Mouse (Mus musculus) lung, embryonic 14.5 days (tissue): ENCODE measurements around the gene Wbp1. TPM values are rescaled to one million over a fixed set of nuclear protein-coding genes. Genes with fewer than 3 reads are reported as not detected.

ENCODE experiments used
- ATAC-seq: fragments of 200-750 bp; cut with Nextera tagmentation; 2 replicates; pipeline ENCODE4 v1.8.0; 2017; ENCODE audit warnings: mild to moderate bottlenecking, moderate TSS enrichment, moderate library complexity; ENCODE audit not compliant: insufficient read depth
- DNase-seq: peaks from one replicate; pipeline ENCODE4 v3.0.0-alpha.2; 2015
- H3K27ac ChIP-seq: fragments of 300-500 bp; sonication (generic); 2 replicates; pipeline ENCODE4 v1.5.1; 2014; ENCODE audit warnings: low read depth, mild to moderate bottlenecking, moderate library complexity
- H3K27me3 ChIP-seq: fragments of 300-500 bp; sonication (generic); 2 replicates; pipeline ENCODE4 v1.6.1; 2014; ENCODE audit warnings: low read length, control low read depth; ENCODE audit not compliant: insufficient read depth
- H3K36me3 ChIP-seq: fragments of 300-500 bp; sonication (generic); 2 replicates; pipeline ENCODE4 v1.6.1; 2014; ENCODE audit warnings: control low read depth; ENCODE audit not compliant: insufficient read depth
- H3K4me1 ChIP-seq: fragments of 300-500 bp; sonication (generic); 2 replicates; pipeline ENCODE4 v1.6.1; 2014; ENCODE audit warnings: antibody characterized with exemption, control low read depth; ENCODE audit not compliant: insufficient read depth
- H3K4me2 ChIP-seq: fragments of 300-500 bp; sonication (generic); 2 replicates; pipeline ENCODE4 v1.6.1; 2014; ENCODE audit warnings: mild to moderate bottlenecking
- H3K4me3 ChIP-seq: fragments of 300-500 bp; sonication (generic); 2 replicates; pipeline ENCODE4 v1.5.1; 2014; ENCODE audit warnings: low read depth, low read length
- H3K9ac ChIP-seq: fragments of 300-500 bp; sonication (generic); 2 replicates; pipeline ENCODE4 v1.6.1; 2014
- H3K9me3 ChIP-seq: fragments of 300-500 bp; sonication (generic); 2 replicates; pipeline ENCODE4 v1.6.1; 2016; ENCODE audit warnings: low read depth, low read length, control low read depth
- CTCF ChIP-seq: IDR thresholded peaks from 2 replicates; pipeline ENCODE4 v1.5.1; 2016; ENCODE audit warnings: antibody characterized with exemption, low read depth
- WGBS: fragments of 180-500 bp; shearing (Covaris S2); extraction: QIAGEN DNeasy Blood & Tissue Kit; methylation state at CpG from one replicate; pipeline ENCODE4 v1.1.7; 2014; 5-methylcytosine and 5-hydroxymethylcytosine counted together
- polyA plus RNA-seq: library from polyadenylated mRNA; unstranded; fragments of >200 nt; fragmentation: Nextera tagmentation; extraction: Ambion mirVana; gene quantifications from 2 replicates; pipeline ENCODE4 v1.2.1, GENCODE M21; 2014

Wbp1 gene
- polyA plus RNA-seq, 1 experiment from 2014 or later: 91.5 TPM

GRCm38 (mm10) chr6:83095968-83096367 lies 25.4 kb downstream of the Wbp1 start:
- DNase-seq: no peak
- ATAC-seq: no peak
- no peak overlapping the region for H3K27ac ChIP-seq
- no peaks in the 10 kb centered on the region for H3K9me3 ChIP-seq
- H3K9ac ChIP-seq: no peak overlapping the region
- no peaks in the 10 kb centered on the region for H3K36me3 ChIP-seq
- TF ChIP-seq CTCF: no peak
- no peaks in the 10 kb centered on the region for H3K27me3 ChIP-seq
- H3K4me1 ChIP-seq: no peaks in the 10 kb centered on the region
- H3K4me3 ChIP-seq: no peak overlapping the region
- H3K4me2 ChIP-seq: no peak overlapping the region
- WGBS: 33% methylated on average over 6 of the region's 6 CpGs

GRCm38 (mm10) chr6:83092416-83093127 lies 28.8 kb downstream of the Wbp1 start:
- WGBS: 27% methylated on average over 6 of the region's 6 CpGs
- Histone ChIP-seq H3K36me3 (no peaks in the 10 kb centered on the region), H3K4me2 (no peak overlapping the region; the same call in 1 of the 2 replicates), H3K4me1 (no peaks in the 10 kb centered on the region), H3K9ac (no peak overlapping the region), H3K27me3 (peaks cover 20% of the 10 kb centered on the region), H3K27ac (no peak overlapping the region), H3K9me3 (no peaks in the 10 kb centered on the region), H3K4me3 (no peak overlapping the region)
- DNase-seq (peak; percentile 77), ATAC-seq (peak; percentile 49; the same call in 1 of the 2 replicates)
- no peak for TF ChIP-seq CTCF

- peaks cover 66% of the 10 kb centered on the region for H3K27me3 ChIP-seq
- H3K4me3 ChIP-seq: peak overlapping the region; percentile 25
- H3K4me2 ChIP-seq: peak overlapping the region; percentile 49
- 10% methylated on average over 9 of the region's 9 CpGs for WGBS
- no peaks in the 10 kb centered on the region for H3K4me1 ChIP-seq
- no peak for ATAC-seq
- no peak overlapping the region for H3K27ac ChIP-seq
- no peak for DNase-seq
- no peak overlapping the region for H3K9ac ChIP-seq
- H3K36me3 ChIP-seq: no peaks in the 10 kb centered on the region
- H3K9me3 ChIP-seq: no peaks in the 10 kb centered on the region
- no peak for TF ChIP-seq CTCF
Measured at GRCm38 (mm10) chr6:83087926-83088260, 33.5 kb downstream of the Wbp1 start.

GRCm38 (mm10) chr6:83087205-83087925 lies 34.0 kb downstream of the Wbp1 start:
- H3K36me3 ChIP-seq: peaks cover 4% of the 10 kb centered on the region; the same call in 1 of the 2 replicates
- H3K4me2 ChIP-seq: peak overlapping the region; percentile 49
- WGBS: 2% methylated on average over 47 of the region's 47 CpGs
- no peak for ATAC-seq
- peaks cover 71% of the 10 kb centered on the region for H3K27me3 ChIP-seq
- H3K9me3 ChIP-seq: no peaks in the 10 kb centered on the region
- TF ChIP-seq CTCF: no peak
- no peak overlapping the region for H3K9ac ChIP-seq
- peak overlapping the region; percentile 25 for H3K4me3 ChIP-seq
- no peaks in the 10 kb centered on the region for H3K4me1 ChIP-seq
- peak; percentile 37 for DNase-seq
- no peak overlapping the region for H3K27ac ChIP-seq

GRCm38 (mm10) chr6:83086121-83087035 lies 35.0 kb downstream of the Wbp1 start, which contains the start of gene Lbx2:
Gene Lbx2, plus strand, starts transcription at chr6:83086367.
- Histone ChIP-seq H3K36me3 (peaks cover 13% of the 10 kb centered on the region), H3K27ac (no peak within 1 kb of the TSS), H3K4me1 (no peaks in the 10 kb centered on the region), H3K9ac (no peak within 1 kb of the TSS), H3K4me3 (peak within 1 kb of the TSS; percentile 25), H3K9me3 (no peaks in the 10 kb centered on the region), H3K4me2 (peak within 1 kb of the TSS; percentile 49), H3K27me3 (peaks cover 71% of the 10 kb centered on the region)
- DNase-seq (no peak), ATAC-seq (no peak)
- no peak for TF ChIP-seq CTCF
- 4% methylated on average over 42 of the region's 42 CpGs for WGBS

GRCm38 (mm10) chr6:83084477-83084876 lies 36.9 kb downstream of the Wbp1 start:
- no peak overlapping the region for H3K4me3 ChIP-seq
- ATAC-seq (no peak), DNase-seq (no peak)
- H3K9me3 ChIP-seq: no peaks in the 10 kb centered on the region
- no peak overlapping the region for H3K4me2 ChIP-seq
- no peak overlapping the region for H3K9ac ChIP-seq
- H3K36me3 ChIP-seq: peaks cover 26% of the 10 kb centered on the region
- H3K4me1 ChIP-seq: no peaks in the 10 kb centered on the region
- H3K27ac ChIP-seq: no peak overlapping the region
- TF ChIP-seq CTCF: no peak
- WGBS: 8% methylated on average over 6 of the region's 6 CpGs
- peaks cover 66% of the 10 kb centered on the region for H3K27me3 ChIP-seq
